ENCODE assay signal across 15 mouse cellular contexts in the genomic region with DNA sequence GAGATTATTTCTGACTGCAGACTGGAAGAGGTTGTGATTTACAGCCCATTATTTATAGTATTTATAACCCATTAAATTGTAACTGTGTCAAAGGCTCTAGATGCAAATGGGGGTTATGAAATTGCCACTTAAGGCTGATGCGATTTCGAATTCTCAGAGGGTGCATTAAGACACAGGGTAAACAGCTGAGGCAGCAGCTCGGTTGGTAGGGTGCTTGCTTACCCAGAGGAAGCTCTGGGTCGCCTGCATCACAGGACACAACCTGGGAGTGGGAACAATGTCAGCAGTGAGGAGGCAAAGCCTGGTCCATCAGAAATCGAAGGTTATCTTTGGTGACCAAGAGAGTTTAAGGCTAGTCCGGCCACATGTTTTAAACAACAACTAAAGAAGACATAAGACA.
"Had no signal": no experiment of that assay in that cellular context is flagged by ENCODE, and none has a peak within 500 bp of the region (broad histone marks: within the 10 kb centered on the region; RNA-seq: fewer than 3 reads in every experiment).

No protein-coding gene starts in this region.

- H3K27me3 ChIP-seq: liver, embryonic 13.5 days had no signal

- H3K36me3 ChIP-seq: liver, embryonic 13.5 days had no signal

- H3K9ac ChIP-seq: liver, embryonic 13.5 days had no signal

- ATAC-seq: intestine, postnatal 0 days had no signal

- H3K27ac ChIP-seq: kidney, postnatal 0 days; liver, embryonic 13.5 days had no signal

- H3K4me1 ChIP-seq: liver, embryonic 13.5 days had no signal

- H3K4me2 ChIP-seq: liver, embryonic 13.5 days; midbrain, embryonic 11.5 days had no signal

- H3K4me3 ChIP-seq: liver, embryonic 13.5 days had no signal

- DNase-seq: kidney, adult 2 months; kidney, postnatal 25 days; liver, embryonic 13.5 days; lung, adult 2 months; lung, postnatal 14 days; lung, postnatal 4 days; midbrain, embryonic 14.5 days; retina, postnatal 1 day; right cerebral cortex, postnatal 25 days; thymus, adult 2 months; thymus, postnatal 14 days; thymus, postnatal 4 days had no signal

- H3K9me3 ChIP-seq: liver, embryonic 13.5 days had no signal
